Mouse (Mus musculus): ENCODE measurements at regions not wholly inside any gene's neighbourhood (a gene's known extent, or its start where the extent isn't known, plus 50 kb on each side); places are given as distances from the start of the nearest gene placed in this dataset.

DNA sequence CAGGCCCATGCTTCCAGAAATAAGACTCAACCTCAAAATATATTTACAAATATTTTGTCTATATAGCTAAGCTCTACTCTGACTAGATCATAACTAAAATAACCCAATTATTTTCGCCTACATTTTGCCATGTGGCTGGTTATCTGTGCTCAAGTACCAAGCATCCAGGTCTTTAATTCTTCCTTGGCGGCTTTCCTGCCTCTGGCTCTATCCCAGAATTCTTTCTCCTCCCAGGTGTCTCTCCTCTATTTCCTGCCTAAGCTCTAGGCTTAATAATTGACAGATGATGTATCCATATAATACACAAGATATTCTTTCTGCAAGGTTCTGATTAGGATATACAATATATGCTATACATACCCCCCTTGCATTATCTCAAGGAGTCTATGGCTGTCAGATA lies 138.3 kb upstream of the Pou3f3 start:
- no peak for ATAC-seq (ENCODE audit: insufficient number of reproducible peaks, insufficient read depth, low FRiP score, low read depth)
- WGBS = 68% methylated on average over 2 of the region's 2 CpGs

GRCm38 (mm10) chr1:42567640-42568039 lies 127.9 kb upstream of the Pou3f3 start:
- Histone ChIP-seq H3K27me3 (ENCODE audit: control insufficient read depth, insufficient read depth, low read length) (no peaks in the 10 kb centered on the region), H3K27ac (replicated peaks in 1 of 2; ENCODE audit: control insufficient read depth in 1 of 2, insufficient read depth in 1 of 2, low read depth in 2 of 2, low read length in 2 of 2) (no peak overlapping the region), H3K4me3 (ENCODE audit: control insufficient read depth in 1 of 2, insufficient read depth in 1 of 2, low read depth in 1 of 2, low read length in 2 of 2) (no peak overlapping the region), H3K9ac (ENCODE audit: low read length) (no peak overlapping the region), H3K4me1 (ENCODE audit: control insufficient read depth in 2 of 2, insufficient read depth in 2 of 2, low read length in 2 of 2) (no peaks in the 10 kb centered on the region), H3K36me3 (ENCODE audit: control insufficient read depth, insufficient read depth, low read length) (no peaks in the 10 kb centered on the region), H3K4me2 (ENCODE audit: low read length) (no peak overlapping the region), H3K9me3 (ENCODE audit: control insufficient read depth, low read length) (no peaks in the 10 kb centered on the region)
- 71% methylated on average over 6 of the region's 6 CpGs for WGBS
- no peak for ATAC-seq (ENCODE audit: insufficient number of reproducible peaks, insufficient read depth, low FRiP score, low read depth)

More for the DNA sequence above, 138.3 kb upstream of the Pou3f3 start:
- no peak overlapping the region for H3K4me3 ChIP-seq (ENCODE audit: control insufficient read depth in 1 of 2, insufficient read depth in 1 of 2, low read depth in 1 of 2, low read length in 2 of 2)
- H3K27ac ChIP-seq (replicated peaks in 1 of 2; ENCODE audit: control insufficient read depth in 1 of 2, insufficient read depth in 1 of 2, low read depth in 2 of 2, low read length in 2 of 2) = no peak overlapping the region
- H3K4me1 ChIP-seq (ENCODE audit: control insufficient read depth in 2 of 2, insufficient read depth in 2 of 2, low read length in 2 of 2) = no peaks in the 10 kb centered on the region
- no peaks in the 10 kb centered on the region for H3K36me3 ChIP-seq (ENCODE audit: control insufficient read depth, insufficient read depth, low read length)
- no peaks in the 10 kb centered on the region for H3K27me3 ChIP-seq (ENCODE audit: control insufficient read depth, insufficient read depth, low read length)
- no peak overlapping the region for H3K4me2 ChIP-seq (ENCODE audit: low read length)
- no peak overlapping the region for H3K9ac ChIP-seq (ENCODE audit: low read length)
- no peaks in the 10 kb centered on the region for H3K9me3 ChIP-seq (ENCODE audit: control insufficient read depth, low read length)

DNA sequence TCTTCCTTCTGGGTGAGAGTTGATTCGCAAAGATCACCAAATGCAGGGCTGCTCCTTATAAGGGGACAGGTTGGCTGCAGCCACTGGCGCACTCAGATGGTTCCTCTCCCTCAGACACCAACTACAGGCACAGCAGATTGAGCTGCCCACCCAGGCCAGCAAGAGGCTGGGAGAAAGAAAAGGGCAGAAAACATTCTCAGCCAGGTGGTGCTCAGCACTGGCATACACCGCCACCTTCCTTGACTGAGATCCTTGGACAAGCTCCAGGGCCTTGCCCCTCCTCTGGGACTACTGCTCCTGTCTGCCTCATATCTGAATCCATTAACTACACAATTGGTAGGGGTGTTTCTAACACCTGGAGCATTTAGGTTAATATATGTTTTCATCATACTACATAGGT lies 110.4 kb upstream of the Pou3f3 start:
- Histone ChIP-seq H3K4me1 (ENCODE audit: control insufficient read depth in 2 of 2, insufficient read depth in 2 of 2, low read length in 2 of 2) (no peaks in the 10 kb centered on the region), H3K27me3 (ENCODE audit: control insufficient read depth, insufficient read depth, low read length) (no peaks in the 10 kb centered on the region)
- 87% methylated on average over 3 of the region's 3 CpGs for WGBS

GRCm38 (mm10) chr1:42588499-42588898 lies 107.1 kb upstream of the Pou3f3 start:
- Histone ChIP-seq H3K4me3 (ENCODE audit: control insufficient read depth in 1 of 2, insufficient read depth in 1 of 2, low read depth in 1 of 2, low read length in 2 of 2) (no peak overlapping the region), H3K4me2 (ENCODE audit: low read length) (no peak overlapping the region), H3K4me1 (ENCODE audit: control insufficient read depth in 2 of 2, insufficient read depth in 2 of 2, low read length in 2 of 2) (no peaks in the 10 kb centered on the region), H3K9me3 (ENCODE audit: control insufficient read depth, low read length) (peaks cover 5% of the 10 kb centered on the region; the same call in 1 of the 2 replicates), H3K36me3 (ENCODE audit: control insufficient read depth, insufficient read depth, low read length) (no peaks in the 10 kb centered on the region), H3K9ac (ENCODE audit: low read length) (no peak overlapping the region), H3K27me3 (ENCODE audit: control insufficient read depth, insufficient read depth, low read length) (no peaks in the 10 kb centered on the region), H3K27ac (replicated peaks in 1 of 2; ENCODE audit: control insufficient read depth in 1 of 2, insufficient read depth in 1 of 2, low read depth in 2 of 2, low read length in 2 of 2) (no peak overlapping the region)
- no peak for ATAC-seq (ENCODE audit: insufficient number of reproducible peaks, insufficient read depth, low FRiP score, low read depth)
- 24% methylated on average over 10 of the region's 10 CpGs for WGBS

More for the DNA sequence above, 110.4 kb upstream of the Pou3f3 start:
- ATAC-seq (ENCODE audit: insufficient number of reproducible peaks, insufficient read depth, low FRiP score, low read depth) = no peak
- H3K27ac ChIP-seq (replicated peaks in 1 of 2; ENCODE audit: control insufficient read depth in 1 of 2, insufficient read depth in 1 of 2, low read depth in 2 of 2, low read length in 2 of 2) = no peak overlapping the region
- no peak overlapping the region for H3K4me2 ChIP-seq (ENCODE audit: low read length)
- no peak overlapping the region for H3K9ac ChIP-seq (ENCODE audit: low read length)
- no peak overlapping the region for H3K4me3 ChIP-seq (ENCODE audit: control insufficient read depth in 1 of 2, insufficient read depth in 1 of 2, low read depth in 1 of 2, low read length in 2 of 2)
- no peaks in the 10 kb centered on the region for H3K36me3 ChIP-seq (ENCODE audit: control insufficient read depth, insufficient read depth, low read length)
- H3K9me3 ChIP-seq (ENCODE audit: control insufficient read depth, low read length) = peaks cover 5% of the 10 kb centered on the region; the same call in 1 of the 2 replicates

- H3K4me1 ChIP-seq (ENCODE audit: control insufficient read depth in 2 of 2, insufficient read depth in 2 of 2, low read length in 2 of 2) = no peaks in the 10 kb centered on the region
- no peak for ATAC-seq (ENCODE audit: insufficient number of reproducible peaks, insufficient read depth, low FRiP score, low read depth)
- H3K27me3 ChIP-seq (ENCODE audit: control insufficient read depth, insufficient read depth, low read length) = no peaks in the 10 kb centered on the region
- H3K9me3 ChIP-seq (ENCODE audit: control insufficient read depth, low read length) = no peaks in the 10 kb centered on the region
- no peak overlapping the region for H3K9ac ChIP-seq (ENCODE audit: low read length)
- no peak overlapping the region for H3K27ac ChIP-seq (replicated peaks in 1 of 2; ENCODE audit: control insufficient read depth in 1 of 2, insufficient read depth in 1 of 2, low read depth in 2 of 2, low read length in 2 of 2)
- H3K4me3 ChIP-seq (ENCODE audit: control insufficient read depth in 1 of 2, insufficient read depth in 1 of 2, low read depth in 1 of 2, low read length in 2 of 2) = no peak overlapping the region
- WGBS = 27% methylated on average over 7 of the region's 7 CpGs
- no peaks in the 10 kb centered on the region for H3K36me3 ChIP-seq (ENCODE audit: control insufficient read depth, insufficient read depth, low read length)
- no peak overlapping the region for H3K4me2 ChIP-seq (ENCODE audit: low read length)
Observed at GRCm38 (mm10) chr1:42589442-42589841, 106.1 kb upstream of the Pou3f3 start.

- Histone ChIP-seq H3K27me3 (ENCODE audit: control insufficient read depth, insufficient read depth, low read length) (no peaks in the 10 kb centered on the region), H3K4me2 (ENCODE audit: low read length) (no peak overlapping the region), H3K4me3 (ENCODE audit: control insufficient read depth in 1 of 2, insufficient read depth in 1 of 2, low read depth in 1 of 2, low read length in 2 of 2) (no peak overlapping the region), H3K27ac (replicated peaks in 1 of 2; ENCODE audit: control insufficient read depth in 1 of 2, insufficient read depth in 1 of 2, low read depth in 2 of 2, low read length in 2 of 2) (no peak overlapping the region), H3K9ac (ENCODE audit: low read length) (no peak overlapping the region), H3K9me3 (ENCODE audit: control insufficient read depth, low read length) (no peaks in the 10 kb centered on the region), H3K4me1 (ENCODE audit: control insufficient read depth in 2 of 2, insufficient read depth in 2 of 2, low read length in 2 of 2) (no peaks in the 10 kb centered on the region), H3K36me3 (ENCODE audit: control insufficient read depth, insufficient read depth, low read length) (no peaks in the 10 kb centered on the region)
- no peak for ATAC-seq (ENCODE audit: insufficient number of reproducible peaks, insufficient read depth, low FRiP score, low read depth)
- 39% methylated on average over 1 of the region's 1 CpGs for WGBS
Observed at GRCm38 (mm10) chr1:42591855-42592254, 103.7 kb upstream of the Pou3f3 start.

DNA sequence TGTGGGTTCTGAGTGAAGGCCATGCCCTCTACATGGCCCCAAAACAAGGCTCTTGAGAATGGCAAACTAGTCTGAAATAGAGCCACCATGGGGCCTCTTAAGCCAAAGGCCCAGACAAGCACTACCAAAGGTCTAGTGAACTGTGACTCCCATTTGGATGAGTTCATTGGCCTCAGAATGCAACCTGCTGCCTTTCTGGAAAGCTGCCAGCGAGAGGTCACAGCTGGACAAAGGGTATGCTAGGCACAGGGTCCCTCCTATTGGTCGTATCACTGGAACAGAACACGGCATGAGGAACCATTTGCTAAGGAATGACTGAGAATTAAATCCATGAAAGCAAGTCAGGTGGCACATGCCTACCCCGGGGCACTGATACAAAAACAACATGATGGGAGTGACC lies 98.5 kb upstream of the Pou3f3 start:
- Histone ChIP-seq H3K4me2 (ENCODE audit: low read length) (no peak overlapping the region), H3K4me3 (ENCODE audit: control insufficient read depth in 1 of 2, insufficient read depth in 1 of 2, low read depth in 1 of 2, low read length in 2 of 2) (no peak overlapping the region), H3K9ac (ENCODE audit: low read length) (no peak overlapping the region), H3K27me3 (ENCODE audit: control insufficient read depth, insufficient read depth, low read length) (no peaks in the 10 kb centered on the region), H3K4me1 (ENCODE audit: control insufficient read depth in 2 of 2, insufficient read depth in 2 of 2, low read length in 2 of 2) (no peaks in the 10 kb centered on the region), H3K27ac (replicated peaks in 1 of 2; ENCODE audit: control insufficient read depth in 1 of 2, insufficient read depth in 1 of 2, low read depth in 2 of 2, low read length in 2 of 2) (no peak overlapping the region), H3K36me3 (ENCODE audit: control insufficient read depth, insufficient read depth, low read length) (no peaks in the 10 kb centered on the region), H3K9me3 (ENCODE audit: control insufficient read depth, low read length) (no peaks in the 10 kb centered on the region)
- 68% methylated on average over 4 of the region's 4 CpGs for WGBS
- ATAC-seq (ENCODE audit: insufficient number of reproducible peaks, insufficient read depth, low FRiP score, low read depth) = no peak

- no peak for ATAC-seq (ENCODE audit: insufficient number of reproducible peaks, insufficient read depth, low FRiP score, low read depth)
- no peak overlapping the region for H3K4me2 ChIP-seq (ENCODE audit: low read length)
- no peak overlapping the region for H3K4me3 ChIP-seq (ENCODE audit: control insufficient read depth in 1 of 2, insufficient read depth in 1 of 2, low read depth in 1 of 2, low read length in 2 of 2)
- H3K27ac ChIP-seq (replicated peaks in 1 of 2; ENCODE audit: control insufficient read depth in 1 of 2, insufficient read depth in 1 of 2, low read depth in 2 of 2, low read length in 2 of 2) = no peak overlapping the region
- 76% methylated on average over 6 of the region's 6 CpGs for WGBS
- no peaks in the 10 kb centered on the region for H3K9me3 ChIP-seq (ENCODE audit: control insufficient read depth, low read length)
- no peaks in the 10 kb centered on the region for H3K4me1 ChIP-seq (ENCODE audit: control insufficient read depth in 2 of 2, insufficient read depth in 2 of 2, low read length in 2 of 2)
- H3K36me3 ChIP-seq (ENCODE audit: control insufficient read depth, insufficient read depth, low read length) = no peaks in the 10 kb centered on the region
- no peaks in the 10 kb centered on the region for H3K27me3 ChIP-seq (ENCODE audit: control insufficient read depth, insufficient read depth, low read length)
- no peak overlapping the region for H3K9ac ChIP-seq (ENCODE audit: low read length)
Observed at GRCm38 (mm10) chr1:42599238-42599637, 96.3 kb upstream of the Pou3f3 start.

Data from heart, embryonic 14.5 days (tissue).